Mouse (Mus musculus): ENCODE measurements around the gene Hs2st1.
A peak's percentile ranks its signal among the peaks of the same experiment; 100 is the strongest.
"Not testable (repeated sequence)": the region's sequence is repeated elsewhere in the genome, so short reads cannot be mapped to it uniquely, and the experiment has no call there.

The Hs2st1 gene

GRCm38 (mm10) chr3:144570047-144570815, at the start of gene Hs2st1, which contains the start of gene Selenof:
TSS of gene Hs2st1 (minus strand) at chr3:144570181.
TSS of gene Selenof (plus strand) at chr3:144570304.
- DNase-seq (ENCODE audit: low spot score) = peak; percentile 99

DNA sequence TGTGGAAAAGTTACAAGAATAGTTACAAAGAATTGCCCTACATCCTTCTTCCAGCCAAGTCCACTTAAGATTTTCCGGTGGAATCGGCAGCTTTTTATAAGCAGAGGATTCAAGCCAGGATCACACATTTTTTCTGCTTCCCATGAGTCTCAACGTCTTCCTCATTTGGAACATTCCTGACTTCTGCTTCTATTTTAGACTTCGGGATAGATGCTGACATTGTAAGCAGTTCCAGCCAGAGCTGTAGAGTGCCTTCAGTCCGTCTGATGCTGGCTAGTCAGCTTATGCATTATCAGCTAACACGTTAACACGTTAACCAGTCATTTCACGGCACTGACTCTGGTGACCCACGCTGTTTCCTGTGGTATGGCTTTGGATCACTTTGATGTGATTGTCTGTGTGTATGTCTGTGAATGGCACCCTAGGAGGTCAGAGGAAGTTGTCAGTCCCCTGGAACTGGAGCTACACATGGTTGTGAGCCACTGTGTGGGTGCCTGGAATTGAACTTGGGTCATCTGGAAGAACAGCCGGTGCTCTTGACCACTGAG, 47.7 kb upstream of the Hs2st1 start:
- no peak for DNase-seq (ENCODE audit: low spot score)

DNA sequence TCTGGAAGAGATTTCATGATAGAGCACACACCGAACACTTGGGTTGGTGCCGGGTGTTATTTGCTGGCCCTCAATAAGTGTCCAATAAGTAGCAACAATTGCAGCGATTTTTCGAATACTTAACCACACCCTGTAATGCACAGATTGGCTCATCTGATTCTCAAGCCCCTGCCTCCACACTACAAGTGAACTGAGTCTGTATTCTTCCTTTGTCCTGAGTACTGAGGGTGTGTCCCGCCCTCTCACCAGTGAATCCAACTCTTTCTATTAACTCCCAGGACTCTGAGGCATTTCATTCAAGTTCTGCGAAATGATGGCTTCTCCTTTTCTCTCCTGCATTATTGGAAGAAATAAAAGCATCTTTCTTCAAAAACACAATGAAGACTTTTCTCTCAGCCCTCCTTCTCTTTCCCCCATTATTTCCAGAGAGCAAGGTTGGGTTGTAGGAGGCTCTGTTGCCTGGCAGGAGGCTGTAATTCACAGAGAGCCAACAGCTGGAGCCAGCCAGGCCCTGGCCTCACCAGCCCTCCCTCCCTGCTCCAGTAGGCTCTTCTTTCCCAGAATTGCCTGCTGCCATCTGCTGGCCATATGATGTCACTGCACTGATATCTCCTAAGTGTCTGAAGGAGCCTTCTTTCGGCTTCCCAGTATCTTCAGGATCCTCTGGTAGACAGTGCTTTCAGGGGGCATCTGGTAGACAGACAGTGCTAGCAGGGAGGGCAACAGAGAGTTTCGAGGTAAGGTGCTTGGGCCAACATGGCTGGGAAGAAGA, 46.9 kb upstream of the Hs2st1 start:
- peak; percentile 63 for DNase-seq (ENCODE audit: low spot score)

- no peak for DNase-seq (ENCODE audit: low spot score)
These were observed 45.5 kb upstream of the Hs2st1 start for GRCm38 (mm10) chr3:144615459-144615858.

DNA sequence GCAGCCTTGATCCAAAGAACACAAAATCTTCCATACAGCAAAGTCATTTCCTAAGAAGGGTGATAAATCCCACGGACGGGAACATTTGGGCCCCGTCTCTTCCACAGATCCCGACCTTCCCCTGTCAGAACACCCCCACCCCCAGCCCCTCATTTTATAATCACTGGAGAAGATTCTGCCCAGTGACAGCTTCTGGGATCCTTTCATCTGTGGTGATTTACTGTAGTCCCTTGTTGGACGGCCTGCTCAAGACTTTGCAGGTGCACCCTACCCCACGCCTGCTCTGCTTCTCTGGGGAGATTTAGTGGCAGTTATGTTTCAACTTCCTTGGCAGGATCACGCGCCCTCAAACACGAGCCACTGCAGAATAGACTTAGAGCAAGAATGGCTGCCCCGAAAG, 44.7 kb upstream of the Hs2st1 start:
- no peak for DNase-seq (ENCODE audit: low spot score)

DNA sequence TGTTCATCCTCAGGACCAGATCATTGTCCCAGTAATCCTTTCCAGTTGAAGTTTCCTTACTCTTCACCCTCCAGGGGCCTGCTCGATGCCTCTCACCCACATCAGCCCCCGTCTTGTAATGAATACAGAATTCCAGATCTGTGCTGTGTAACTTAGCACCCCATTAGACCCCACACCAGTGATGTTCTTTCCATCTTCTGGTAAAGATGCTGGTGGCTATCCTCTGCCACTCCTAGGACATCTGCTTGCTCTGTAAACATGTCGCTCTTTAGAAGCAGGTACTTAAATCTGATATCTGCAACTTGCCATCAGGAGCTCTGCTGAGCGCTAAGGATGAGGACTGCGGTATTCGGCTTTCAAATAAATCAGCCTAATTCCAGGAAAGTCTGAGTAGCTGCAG, 44.3 kb upstream of the Hs2st1 start:
- DNase-seq (ENCODE audit: low spot score) = no peak

GRCm38 (mm10) chr3:144612382-144612781, 42.4 kb upstream of the Hs2st1 start:
- no peak for DNase-seq (ENCODE audit: low spot score)

DNA sequence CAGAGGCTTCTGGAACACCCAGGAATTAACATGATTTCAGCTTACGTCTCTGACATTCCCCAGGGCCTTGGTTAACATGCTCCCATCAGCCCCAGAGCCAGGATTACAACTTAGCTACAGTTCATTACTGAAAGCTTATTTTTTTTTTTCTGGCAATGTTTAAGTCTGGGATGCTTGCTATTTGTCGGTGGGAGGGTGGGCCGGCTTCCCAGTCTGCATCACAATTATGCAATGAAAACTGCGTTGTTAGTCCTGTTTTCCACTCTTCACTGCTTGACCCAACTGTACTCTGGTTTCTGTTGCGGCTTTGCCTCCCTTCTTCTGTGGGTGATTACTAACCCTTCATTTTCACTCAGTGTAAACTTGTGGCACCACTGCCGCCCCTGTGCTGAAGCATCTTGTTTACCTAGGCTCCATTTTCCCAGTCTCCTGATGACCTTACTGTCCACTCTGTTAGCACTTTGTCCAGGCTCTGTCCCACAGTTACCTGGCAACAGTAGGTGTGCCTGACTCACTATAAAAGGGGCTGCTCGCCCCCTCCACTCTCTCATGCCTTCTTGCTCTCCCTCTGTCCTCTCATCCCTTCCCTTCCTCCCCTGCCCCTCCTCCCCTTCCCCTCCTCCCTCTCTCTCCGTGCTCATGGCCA, 41.8 kb upstream of the Hs2st1 start:
- DNase-seq (ENCODE audit: low spot score) = no peak

DNA sequence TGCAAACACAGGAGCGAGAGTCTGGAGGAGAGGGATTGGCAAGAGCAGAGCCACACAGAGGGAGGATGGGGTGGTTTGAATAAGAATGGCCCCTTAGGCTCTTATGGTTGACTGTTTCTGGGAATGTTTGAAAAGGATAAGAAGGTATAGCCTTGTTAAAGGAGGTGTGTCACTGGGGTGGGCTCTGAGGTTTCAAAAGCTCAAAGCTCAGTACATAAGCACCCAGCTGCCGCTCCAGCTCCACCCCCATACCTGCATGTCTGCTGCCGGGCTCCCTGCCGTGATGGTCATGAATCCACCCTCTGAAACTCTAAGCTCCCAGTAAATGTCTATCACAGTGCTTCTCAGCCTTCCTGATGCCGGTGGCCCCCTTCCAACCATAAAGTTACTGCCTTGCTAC, 40.8 kb upstream of the Hs2st1 start:
- DNase-seq (ENCODE audit: low spot score) = no peak

GRCm38 (mm10) chr3:144608090-144608489, 38.1 kb upstream of the Hs2st1 start:
- no peak for DNase-seq (ENCODE audit: low spot score)

GRCm38 (mm10) chr3:144606449-144606848, 36.5 kb upstream of the Hs2st1 start:
- no peak for DNase-seq (ENCODE audit: low spot score)

DNA sequence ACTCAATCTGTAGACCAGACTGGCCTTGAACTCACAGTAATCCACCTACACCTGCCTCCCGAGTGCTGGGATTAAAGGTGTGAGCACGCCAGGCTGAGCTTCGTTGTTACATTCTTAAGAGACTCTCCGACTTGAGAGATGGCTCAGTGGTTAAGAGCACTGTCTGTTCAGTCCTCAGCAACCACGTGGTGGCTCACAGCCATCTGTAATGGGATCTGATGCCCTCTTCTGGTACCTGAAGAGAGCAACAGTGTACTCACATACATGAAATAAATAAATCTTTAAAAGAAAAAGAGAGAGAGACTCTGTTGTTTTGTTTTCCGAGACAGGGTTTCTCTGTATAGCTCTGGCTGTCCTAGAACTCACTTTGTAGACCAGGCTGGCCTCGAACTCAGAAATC, 35.8 kb upstream of the Hs2st1 start:
- not testable (repeated sequence) for DNase-seq (ENCODE audit: low spot score)

GRCm38 (mm10) chr3:144604205-144604604, 34.2 kb upstream of the Hs2st1 start:
- no peak for DNase-seq (ENCODE audit: low spot score)

DNA sequence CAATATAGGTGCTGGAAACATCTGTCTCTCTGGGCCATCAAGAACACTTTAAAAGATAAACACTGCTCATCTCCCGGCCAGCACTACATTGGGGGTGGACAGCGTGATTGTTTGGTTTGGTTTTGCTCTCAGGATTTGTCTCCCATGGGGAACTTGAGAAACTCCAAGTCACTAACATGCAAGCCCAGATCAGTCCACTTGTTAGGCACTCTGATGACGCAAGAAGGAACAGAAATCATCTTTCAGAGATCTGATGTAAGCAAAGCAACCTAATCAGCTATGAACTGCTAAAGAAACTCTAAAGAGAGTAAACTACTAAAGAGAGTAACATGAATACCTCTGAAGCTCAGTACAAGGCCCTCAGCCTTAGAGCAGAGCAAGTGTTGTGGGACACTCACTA, 33.6 kb upstream of the Hs2st1 start:
- no peak for DNase-seq (ENCODE audit: low spot score)

GRCm38 (mm10) chr3:144602819-144603218, 32.8 kb upstream of the Hs2st1 start:
- DNase-seq (ENCODE audit: low spot score) = no peak

- DNase-seq (ENCODE audit: low spot score) = no peak
These were observed 32.4 kb upstream of the Hs2st1 start for GRCm38 (mm10) chr3:144602413-144602812.

GRCm38 (mm10) chr3:144597790-144598467, 27.9 kb upstream of the Hs2st1 start:
- no peak for DNase-seq (ENCODE audit: low spot score)

DNA sequence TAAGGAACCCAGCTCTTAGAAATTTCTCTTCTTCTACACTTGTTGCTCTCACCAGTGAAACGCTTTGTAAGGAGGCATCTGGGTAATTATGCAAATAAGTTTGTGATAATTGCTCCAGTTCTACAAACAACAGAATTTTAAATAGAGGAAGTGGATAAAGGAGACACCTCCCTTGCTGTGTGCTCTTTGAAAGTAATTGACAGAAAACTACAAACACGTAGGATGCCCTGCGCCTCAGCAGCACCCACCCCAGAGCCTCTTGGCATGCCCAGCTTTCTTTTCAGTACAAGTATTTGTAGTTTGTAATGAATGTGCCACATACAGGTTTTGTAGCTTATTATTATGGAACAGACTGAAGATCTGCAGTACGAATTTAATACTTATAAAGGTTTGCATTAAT, 27.1 kb upstream of the Hs2st1 start:
- no peak for DNase-seq (ENCODE audit: low spot score)

GRCm38 (mm10) chr3:144592992-144593785, 23.2 kb upstream of the Hs2st1 start:
- DNase-seq (ENCODE audit: low spot score) = no peak

- DNase-seq (ENCODE audit: low spot score) = no peak
These were observed 19.4 kb upstream of the Hs2st1 start for GRCm38 (mm10) chr3:144589189-144589890.

DNA sequence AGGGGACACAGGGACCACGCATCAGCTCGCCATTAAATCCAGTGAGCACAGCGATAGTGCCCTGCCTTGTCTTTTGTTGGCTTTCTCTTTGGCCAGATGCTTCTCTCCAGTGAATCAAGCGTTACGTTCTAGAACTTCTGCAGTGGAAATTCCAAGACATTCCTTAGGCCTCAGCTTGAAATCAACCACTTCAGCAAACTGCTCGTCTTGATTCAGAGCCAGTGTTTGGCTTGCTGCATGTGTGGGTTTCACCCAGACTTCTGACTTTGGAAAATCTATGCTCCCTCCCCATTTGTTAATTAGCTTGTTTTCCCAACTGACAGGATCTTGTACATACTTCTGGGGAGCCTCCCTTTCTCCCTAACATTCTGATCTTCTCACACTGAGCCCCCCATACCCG, 16.8 kb upstream of the Hs2st1 start:
- no peak for DNase-seq (ENCODE audit: low spot score)
